Mouse (Mus musculus): Measurements from ENCODE around the gene Olfr113. TPM values are rescaled to one million over a fixed set of nuclear protein-coding genes. Genes with fewer than 3 reads are reported as not detected.
"Not testable (repeated sequence)": the region's sequence is repeated elsewhere in the genome, so short reads cannot be mapped to it uniquely, and the experiment has no call there.

Gene Olfr113
- polyA plus RNA-seq, 1 experiment = not detected

- Histone ChIP-seq H3K4me3 (ENCODE audit: low read depth, low read length) (no peak overlapping the region), H3K36me3 (ENCODE audit: control insufficient read depth, insufficient read depth, low read length, poor library complexity, severe bottlenecking) (no peaks in the 10 kb centered on the region), H3K4me1 (ENCODE audit: control insufficient read depth, insufficient read depth, low read length) (no peaks in the 10 kb centered on the region), H3K9ac (ENCODE audit: low read depth, poor library complexity, severe bottlenecking) (no peak overlapping the region), H3K9me3 (replicated peaks; ENCODE audit: control insufficient read depth, insufficient read depth, low read length, poor library complexity, severe bottlenecking) (no peaks in the 10 kb centered on the region), H3K27ac (ENCODE audit: insufficient read depth, low read length) (no peak overlapping the region), H3K27me3 (ENCODE audit: control insufficient read depth, insufficient read depth, low read length, poor library complexity, severe bottlenecking) (no peaks in the 10 kb centered on the region)
- TF ChIP-seq CTCF (IDR thresholded peaks at IDR 0.05; ENCODE audit: low read depth, low read length) (no peak), POLR2A (IDR thresholded peaks at IDR 0.05; ENCODE audit: insufficient read depth, low read length) (no peak), EP300 (IDR thresholded peaks at IDR 0.05; ENCODE audit: insufficient read depth, low read depth, low read length) (no peak)
Observed at GRCm38 (mm10) chr17:37541454-37542119, 35.9 kb downstream of the Olfr113 start.

GRCm38 (mm10) chr17:37538416-37538815 is 39.0 kb downstream of the Olfr113 start:
- H3K27me3 ChIP-seq (ENCODE audit: control insufficient read depth, insufficient read depth, low read length, poor library complexity, severe bottlenecking); H3K9me3 ChIP-seq (replicated peaks; ENCODE audit: control insufficient read depth, insufficient read depth, low read length, poor library complexity, severe bottlenecking); H3K9ac ChIP-seq (ENCODE audit: low read depth, poor library complexity, severe bottlenecking); H3K4me3 ChIP-seq (ENCODE audit: low read depth, low read length); H3K27ac ChIP-seq (ENCODE audit: insufficient read depth, low read length); H3K4me1 ChIP-seq (ENCODE audit: control insufficient read depth, insufficient read depth, low read length); H3K36me3 ChIP-seq (ENCODE audit: control insufficient read depth, insufficient read depth, low read length, poor library complexity, severe bottlenecking): not testable (repeated sequence)

GRCm38 (mm10) chr17:37535173-37535572 is 42.3 kb downstream of the Olfr113 start:
- Histone ChIP-seq H3K9me3 (replicated peaks; ENCODE audit: control insufficient read depth, insufficient read depth, low read length, poor library complexity, severe bottlenecking) (no peaks in the 10 kb centered on the region), H3K27me3 (ENCODE audit: control insufficient read depth, insufficient read depth, low read length, poor library complexity, severe bottlenecking) (no peaks in the 10 kb centered on the region), H3K4me3 (ENCODE audit: low read depth, low read length) (no peak overlapping the region), H3K36me3 (ENCODE audit: control insufficient read depth, insufficient read depth, low read length, poor library complexity, severe bottlenecking) (no peaks in the 10 kb centered on the region), H3K4me1 (ENCODE audit: control insufficient read depth, insufficient read depth, low read length) (no peaks in the 10 kb centered on the region), H3K27ac (ENCODE audit: insufficient read depth, low read length) (peak overlapping the region; percentile 19; the same call in 1 of the 2 replicates), H3K9ac (ENCODE audit: low read depth, poor library complexity, severe bottlenecking) (no peak overlapping the region)
- no peak for TF ChIP-seq POLR2A (IDR thresholded peaks at IDR 0.05; ENCODE audit: insufficient read depth, low read length)
- TF ChIP-seq EP300 (IDR thresholded peaks at IDR 0.05; ENCODE audit: insufficient read depth, low read depth, low read length) = no peak
- TF ChIP-seq CTCF (IDR thresholded peaks at IDR 0.05; ENCODE audit: low read depth, low read length) = no peak

GRCm38 (mm10) chr17:37525427-37525826 is 52.0 kb downstream of the Olfr113 start:
- not testable (repeated sequence) for H3K27me3 ChIP-seq (ENCODE audit: control insufficient read depth, insufficient read depth, low read length, poor library complexity, severe bottlenecking); H3K4me1 ChIP-seq (ENCODE audit: control insufficient read depth, insufficient read depth, low read length); H3K4me3 ChIP-seq (ENCODE audit: low read depth, low read length); H3K9me3 ChIP-seq (replicated peaks; ENCODE audit: control insufficient read depth, insufficient read depth, low read length, poor library complexity, severe bottlenecking); H3K9ac ChIP-seq (ENCODE audit: low read depth, poor library complexity, severe bottlenecking); H3K36me3 ChIP-seq (ENCODE audit: control insufficient read depth, insufficient read depth, low read length, poor library complexity, severe bottlenecking); H3K27ac ChIP-seq (ENCODE audit: insufficient read depth, low read length)

- not testable (repeated sequence) for H3K27me3 ChIP-seq (ENCODE audit: control insufficient read depth, insufficient read depth, low read length, poor library complexity, severe bottlenecking); H3K27ac ChIP-seq (ENCODE audit: insufficient read depth, low read length); H3K9me3 ChIP-seq (replicated peaks; ENCODE audit: control insufficient read depth, insufficient read depth, low read length, poor library complexity, severe bottlenecking); H3K36me3 ChIP-seq (ENCODE audit: control insufficient read depth, insufficient read depth, low read length, poor library complexity, severe bottlenecking); H3K4me1 ChIP-seq (ENCODE audit: control insufficient read depth, insufficient read depth, low read length); H3K4me3 ChIP-seq (ENCODE audit: low read depth, low read length); H3K9ac ChIP-seq (ENCODE audit: low read depth, poor library complexity, severe bottlenecking)
Observed at GRCm38 (mm10) chr17:37524612-37525011, 52.9 kb downstream of the Olfr113 start.

Other genes with a start within 250 kb of the Olfr113 start
- not detected in 2 replicates for gene Olfr103, start 238.0 kb downstream of the Olfr113 start, polyA plus RNA-seq (2011; ENCODE audit: insufficient read depth, insufficient read length, low read depth, missing spikeins)
- not detected in 2 replicates for gene Olfr104-ps, start 218.1 kb downstream of the Olfr113 start, polyA plus RNA-seq (2011; ENCODE audit: insufficient read depth, insufficient read length, low read depth, missing spikeins)
- gene Olfr105-ps, start 198.6 kb downstream of the Olfr113 start, polyA plus RNA-seq (2011; ENCODE audit: insufficient read depth, insufficient read length, low read depth, missing spikeins) = not detected in 2 replicates
- gene Olfr106-ps, start 187.3 kb downstream of the Olfr113 start, polyA plus RNA-seq (2011; ENCODE audit: insufficient read depth, insufficient read length, low read depth, missing spikeins) = not detected in 2 replicates
- not detected in 2 replicates for gene Olfr107, start 178.4 kb downstream of the Olfr113 start, polyA plus RNA-seq (2011; ENCODE audit: insufficient read depth, insufficient read length, low read depth, missing spikeins)
- gene Olfr108, start 132.2 kb downstream of the Olfr113 start, polyA plus RNA-seq (2011; ENCODE audit: insufficient read depth, insufficient read length, low read depth, missing spikeins) = not detected in 2 replicates
- gene Olfr109, start 118.7 kb downstream of the Olfr113 start, polyA plus RNA-seq (2011; ENCODE audit: insufficient read depth, insufficient read length, low read depth, missing spikeins) = not detected in 2 replicates
- 0.52 TPM in 1 of 2 replicates, not detected in the other for gene H2-M2, start 94.1 kb downstream of the Olfr113 start, polyA plus RNA-seq (2011; ENCODE audit: insufficient read depth, insufficient read length, low read depth, missing spikeins)
- not detected in 2 replicates for gene Olfr110, start 85.2 kb downstream of the Olfr113 start, polyA plus RNA-seq (2011; ENCODE audit: insufficient read depth, insufficient read length, low read depth, missing spikeins)
- gene Olfr111, start 69.6 kb downstream of the Olfr113 start, polyA plus RNA-seq (2011; ENCODE audit: insufficient read depth, insufficient read length, low read depth, missing spikeins) = not detected in 2 replicates
- gene Olfr112, start 8.2 kb downstream of the Olfr113 start, polyA plus RNA-seq (2011; ENCODE audit: insufficient read depth, insufficient read length, low read depth, missing spikeins) = not detected in 2 replicates
- gene Olfr114, start 15.1 kb upstream of the Olfr113 start, polyA plus RNA-seq (2011; ENCODE audit: insufficient read depth, insufficient read length, low read depth, missing spikeins) = not detected in 2 replicates
- not detected in 2 replicates for gene Olfr115, start 49.4 kb upstream of the Olfr113 start, polyA plus RNA-seq (2011; ENCODE audit: insufficient read depth, insufficient read length, low read depth, missing spikeins)
- not detected in 2 replicates for gene Olfr116, start 49.5 kb upstream of the Olfr113 start, polyA plus RNA-seq (2011; ENCODE audit: insufficient read depth, insufficient read length, low read depth, missing spikeins)
- gene Olfr117, start 86.1 kb upstream of the Olfr113 start, polyA plus RNA-seq (2011; ENCODE audit: insufficient read depth, insufficient read length, low read depth, missing spikeins) = not detected in 2 replicates
- not detected in 2 replicates for gene Olfr118, start 89.3 kb upstream of the Olfr113 start, polyA plus RNA-seq (2011; ENCODE audit: insufficient read depth, insufficient read length, low read depth, missing spikeins)
- not detected in 2 replicates for gene Olfr119, start 118.9 kb upstream of the Olfr113 start, polyA plus RNA-seq (2011; ENCODE audit: insufficient read depth, insufficient read length, low read depth, missing spikeins)
- gene Olfr120, start 144.1 kb upstream of the Olfr113 start, polyA plus RNA-seq (2011; ENCODE audit: insufficient read depth, insufficient read length, low read depth, missing spikeins) = not detected in 2 replicates
- gene Olfr121, start 171.2 kb upstream of the Olfr113 start, polyA plus RNA-seq (2011; ENCODE audit: insufficient read depth, insufficient read length, low read depth, missing spikeins) = not detected in 2 replicates
- gene Olfr122, start 190.9 kb upstream of the Olfr113 start, polyA plus RNA-seq (2011; ENCODE audit: insufficient read depth, insufficient read length, low read depth, missing spikeins) = not detected in 2 replicates
- gene Olfr123, start 215.9 kb upstream of the Olfr113 start, polyA plus RNA-seq (2011; ENCODE audit: insufficient read depth, insufficient read length, low read depth, missing spikeins) = not detected in 2 replicates
- gene Olfr124, start 222.2 kb upstream of the Olfr113 start, polyA plus RNA-seq (2011; ENCODE audit: insufficient read depth, insufficient read length, low read depth, missing spikeins) = not detected in 2 replicates

Data from ES-Bruce4 (cell line).